Mouse (Mus musculus): Measurements from ENCODE around the gene Tmem53. TPM values are rescaled to one million over a fixed set of nuclear protein-coding genes. Genes with fewer than 3 reads are reported as not detected.

Tmem53 gene
- total and polyA plus RNA-seq, 3 experiments = 0.65 to 1.3 TPM; not detected in 1

GRCm38 (mm10) chr4:117220741-117221515, 30.8 kb upstream of the Tmem53 start:
- Histone ChIP-seq H3K9me3 (replicated peaks; ENCODE audit: insufficient read depth, low read length) (no peaks in the 10 kb centered on the region), H3K4me1 (ENCODE audit: control insufficient read depth in 1 of 2, insufficient read depth in 2 of 2, low read length in 2 of 2) (peaks cover 5 to 18% of the 10 kb centered on the region in 2 experiments; a peak in 3 of 4 replicates), H3K27ac (ENCODE audit: control insufficient read depth, low read depth, low read length) (peak overlapping the region; percentile 25; the same call in 1 of the 2 replicates), H3K4me3 (ENCODE audit: control insufficient read depth in 1 of 2, insufficient read depth in 1 of 2, low read depth in 2 of 2, low read length in 2 of 2) (no peak overlapping the region), H3K79me2 (ENCODE audit: control insufficient read depth, insufficient read depth, low read length, poor library complexity) (no peaks in the 10 kb centered on the region), H3K9ac (ENCODE audit: control insufficient read depth, low read depth, low read length, poor library complexity, severe bottlenecking) (no peak overlapping the region), H3K27me3 (ENCODE audit: control insufficient read depth in 1 of 2, insufficient read depth in 2 of 2, low read length in 2 of 2) (peaks cover 0 to 2% of the 10 kb centered on the region in 2 experiments; a peak in 2 of 4 replicates), H3K36me3 (ENCODE audit: control insufficient read depth in 1 of 2, insufficient read depth in 2 of 2, low read length in 2 of 2) (peaks cover 0 to 16% of the 10 kb centered on the region in 2 experiments; a peak in 2 of 4 replicates)
- TF ChIP-seq EP300 (IDR thresholded peaks at IDR 0.05; ENCODE audit: low read depth in 1 of 2, low read length in 2 of 2) (peak in 1 of 2 experiments; percentile 39; a peak in 1 of 4 replicates), MXI1 (IDR thresholded peaks at IDR 0.05; ENCODE audit: low read depth, low read length) (peak; percentile 65; the same call in 1 of the 2 replicates), NELFE (IDR thresholded peaks at IDR 0.05; ENCODE audit: low read depth, low read length) (0 out of 2 replicates have a peak, but pooled peaks have one; percentile 23), TBP (IDR thresholded peaks at IDR 0.05; ENCODE audit: low read depth, low read length) (no peak), GATA1 (IDR thresholded peaks at IDR 0.05; ENCODE audit: low read depth, low read length) (no peak), ETS1 (IDR thresholded peaks at IDR 0.05; ENCODE audit: low read depth, low read length) (peak; percentile 36), HCFC1 (IDR thresholded peaks at IDR 0.05; ENCODE audit: low read depth, low read length) (peak; percentile 18; the same call in 1 of the 2 replicates), MAX (IDR thresholded peaks at IDR 0.05; ENCODE audit: low read length) (peak; percentile 31; the same call in 1 of the 2 replicates)
- peak; percentile 73 for DNase-seq (ENCODE audit: low read depth, low spot score)

- TF ChIP-seq USF1 (IDR thresholded peaks at IDR 0.05; ENCODE audit: low read depth, low read length) = no peak
- no peak for TF ChIP-seq GATA1 (IDR thresholded peaks at IDR 0.05; ENCODE audit: low read depth, low read length)
- no peak for TF ChIP-seq CHD2 (IDR thresholded peaks at IDR 0.05; ENCODE audit: low read length)
- TF ChIP-seq HCFC1 (IDR thresholded peaks at IDR 0.05; ENCODE audit: low read depth, low read length) = no peak
- no peak for TF ChIP-seq POLR2AphosphoS2 (IDR thresholded peaks at IDR 0.05; ENCODE audit: low read length)
- TF ChIP-seq BHLHE40 (IDR thresholded peaks at IDR 0.05; ENCODE audit: borderline replicate concordance, low read depth, low read length) = no peak
- H3K36me3 ChIP-seq (ENCODE audit: control insufficient read depth in 1 of 2, insufficient read depth in 2 of 2, low read length in 2 of 2) = peaks cover 0 to 16% of the 10 kb centered on the region in 2 experiments; a peak in 2 of 4 replicates
- no peaks in the 10 kb centered on the region for H3K79me2 ChIP-seq (ENCODE audit: control insufficient read depth, insufficient read depth, low read length, poor library complexity)
- H3K4me3 ChIP-seq (ENCODE audit: control insufficient read depth in 1 of 2, insufficient read depth in 1 of 2, low read depth in 2 of 2, low read length in 2 of 2) = no peak overlapping the region
- peaks cover 0 to 2% of the 10 kb centered on the region in 2 experiments; a peak in 3 of 4 replicates for H3K27me3 ChIP-seq (ENCODE audit: control insufficient read depth in 1 of 2, insufficient read depth in 2 of 2, low read length in 2 of 2)
- no peak overlapping the region for H3K27ac ChIP-seq (ENCODE audit: control insufficient read depth, low read depth, low read length)
- H3K9ac ChIP-seq (ENCODE audit: control insufficient read depth, low read depth, low read length, poor library complexity, severe bottlenecking) = no peak overlapping the region
- no peaks in the 10 kb centered on the region for H3K9me3 ChIP-seq (replicated peaks; ENCODE audit: insufficient read depth, low read length)
- peaks cover 5 to 18% of the 10 kb centered on the region in 2 experiments; a peak in 3 of 4 replicates for H3K4me1 ChIP-seq (ENCODE audit: control insufficient read depth in 1 of 2, insufficient read depth in 2 of 2, low read length in 2 of 2)
- no peak for DNase-seq (ENCODE audit: low read depth, low spot score)
Observed at GRCm38 (mm10) chr4:117221836-117222235, 29.9 kb upstream of the Tmem53 start.

GRCm38 (mm10) chr4:117223001-117223400, 28.8 kb upstream of the Tmem53 start:
- H3K27me3 ChIP-seq (ENCODE audit: control insufficient read depth in 1 of 2, insufficient read depth in 2 of 2, low read length in 2 of 2) = peaks cover 2 to 4% of the 10 kb centered on the region in 2 experiments; a peak in 3 of 4 replicates
- H3K36me3 ChIP-seq (ENCODE audit: control insufficient read depth in 1 of 2, insufficient read depth in 2 of 2, low read length in 2 of 2) = peaks cover 0 to 16% of the 10 kb centered on the region in 2 experiments; a peak in 2 of 4 replicates
- no peak overlapping the region for H3K9ac ChIP-seq (ENCODE audit: control insufficient read depth, low read depth, low read length, poor library complexity, severe bottlenecking)
- no peak for DNase-seq (ENCODE audit: low read depth, low spot score)
- H3K27ac ChIP-seq (ENCODE audit: control insufficient read depth, low read depth, low read length) = no peak overlapping the region
- TF ChIP-seq ZC3H11A (IDR thresholded peaks at IDR 0.05; ENCODE audit: low read depth, low read length) (no peak), E2F4 (IDR thresholded peaks at IDR 0.05; ENCODE audit: borderline replicate concordance, low read depth, low read length) (no peak), MAX (IDR thresholded peaks at IDR 0.05; ENCODE audit: low read length) (no peak), SIN3A (IDR thresholded peaks at IDR 0.05; ENCODE audit: low read length) (no peak), JUND (IDR thresholded peaks at IDR 0.05; ENCODE audit: low read depth, low read length) (no peak), CHD1 (IDR thresholded peaks at IDR 0.05; ENCODE audit: low read depth, low read length) (no peak), HCFC1 (IDR thresholded peaks at IDR 0.05; ENCODE audit: low read depth, low read length) (no peak), MEF2A (IDR thresholded peaks at IDR 0.05; ENCODE audit: extremely low read depth, insufficient replicate concordance, low read depth, low read length, poor library complexity, severe bottlenecking) (no peak), TCF12 (IDR thresholded peaks at IDR 0.05; ENCODE audit: low read depth, low read length) (no peak), EP300 (IDR thresholded peaks at IDR 0.05; ENCODE audit: low read depth in 1 of 2, low read length in 2 of 2) (no peak), POLR2AphosphoS2 (IDR thresholded peaks at IDR 0.05; ENCODE audit: low read length) (no peak), SMC3 (IDR thresholded peaks at IDR 0.05; ENCODE audit: low read depth, low read length) (no peak)
- H3K9me3 ChIP-seq (replicated peaks; ENCODE audit: insufficient read depth, low read length) = no peaks in the 10 kb centered on the region
- H3K4me3 ChIP-seq (ENCODE audit: control insufficient read depth in 1 of 2, insufficient read depth in 1 of 2, low read depth in 2 of 2, low read length in 2 of 2) = no peak overlapping the region
- peaks cover 5 to 18% of the 10 kb centered on the region in 2 experiments; a peak in 3 of 4 replicates for H3K4me1 ChIP-seq (ENCODE audit: control insufficient read depth in 1 of 2, insufficient read depth in 2 of 2, low read length in 2 of 2)
- no peaks in the 10 kb centered on the region for H3K79me2 ChIP-seq (ENCODE audit: control insufficient read depth, insufficient read depth, low read length, poor library complexity)
